Mouse (Mus musculus) neural tube, embryonic 14.5 days (tissue): ENCODE measurements around the gene Gtdc1. TPM values are rescaled to one million over a fixed set of nuclear protein-coding genes. Genes with fewer than 3 reads are reported as not detected.

ENCODE experiments used
- ATAC-seq: fragments of 200-750 bp; cut with Nextera tagmentation; 2 replicates; pipeline ENCODE4 v1.8.0; 2017; ENCODE audit warnings: low read depth, mild to moderate bottlenecking, moderate TSS enrichment, moderate library complexity
- H3K27ac ChIP-seq: fragments of 300-500 bp; sonication (generic); 2 replicates; pipeline ENCODE4 v1.5.1; 2014; ENCODE audit warnings: low read depth, mild to moderate bottlenecking, control low read depth, low read length, moderate library complexity, mixed read lengths
- H3K27me3 ChIP-seq: fragments of 300-500 bp; sonication (generic); 2 replicates; pipeline ENCODE4 v1.6.1; 2014; ENCODE audit warnings: low read length; ENCODE audit not compliant: control insufficient read depth, insufficient read depth
- H3K36me3 ChIP-seq: fragments of 300-500 bp; sonication (generic); 2 replicates; pipeline ENCODE4 v1.6.1; 2014; ENCODE audit warnings: low read length, mixed read lengths; ENCODE audit not compliant: control insufficient read depth, insufficient read depth
- H3K4me1 ChIP-seq: fragments of 300-500 bp; sonication (generic); 2 replicates; pipeline ENCODE4 v1.6.1; 2014; ENCODE audit warnings: low read length; ENCODE audit not compliant: control insufficient read depth, insufficient read depth
- H3K4me2 ChIP-seq: fragments of 300-500 bp; sonication (generic); 2 replicates; pipeline ENCODE4 v1.6.1; 2014; ENCODE audit warnings: mild to moderate bottlenecking, low read depth, low read length, control low read depth
- H3K4me3 ChIP-seq: fragments of 300-500 bp; sonication (generic); 2 replicates; pipeline ENCODE4 v1.5.1; 2014; ENCODE audit warnings: low read depth, low read length, control low read depth, mixed read lengths
- H3K9ac ChIP-seq: fragments of 300-500 bp; sonication (generic); replicated peaks from 2 replicates; pipeline ENCODE4 v1.6.1; 2014; ENCODE audit warnings: low read depth, mild to moderate bottlenecking, control low read depth, low read length, mixed read lengths
- H3K9me3 ChIP-seq: fragments of 300-500 bp; sonication (generic); 2 replicates; pipeline ENCODE4 v1.6.1; 2016; ENCODE audit warnings: low read length; ENCODE audit not compliant: control insufficient read depth
- WGBS: fragments of 180-500 bp; shearing (Covaris S2); extraction: QIAGEN DNeasy Blood & Tissue Kit; methylation state at CpG from one replicate; pipeline ENCODE4 v1.1.7; 2014; 5-methylcytosine and 5-hydroxymethylcytosine counted together
- polyA plus RNA-seq: library from polyadenylated mRNA; unstranded; fragments of >200 nt; fragmentation: Nextera tagmentation; extraction: Ambion mirVana; gene quantifications from 2 replicates; pipeline ENCODE4 v1.2.1, GENCODE M21; 2014

Gene Gtdc1
- polyA plus RNA-seq, 1 experiment from 2014 or later: 28.4 TPM

DNA sequence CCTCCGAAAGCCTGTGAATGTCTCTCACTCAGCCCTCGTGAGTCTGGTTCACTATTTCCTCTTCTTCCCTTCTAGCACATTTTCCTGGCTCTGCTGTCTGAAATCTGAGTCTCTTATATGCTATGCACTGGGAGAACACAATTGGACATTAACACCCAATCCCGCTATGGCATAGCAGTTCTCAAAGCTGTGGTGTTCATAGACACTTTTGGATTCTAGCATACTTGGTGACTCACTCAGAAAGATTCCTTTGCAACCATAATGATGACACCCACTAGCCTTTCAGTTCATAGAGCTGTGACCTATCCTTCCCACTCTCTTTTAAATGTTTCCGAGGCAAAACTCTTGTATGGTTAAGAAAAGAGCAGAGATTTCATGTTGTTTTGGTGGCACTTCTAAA lies 33.7 kb upstream of the Gtdc1 start:
- Histone ChIP-seq H3K4me1 (no peaks in the 10 kb centered on the region), H3K27me3 (no peaks in the 10 kb centered on the region), H3K9me3 (no peaks in the 10 kb centered on the region), H3K36me3 (no peaks in the 10 kb centered on the region), H3K4me3 (no peak overlapping the region), H3K27ac (no peak overlapping the region), H3K9ac (no peak overlapping the region), H3K4me2 (no peak overlapping the region)
- no peak for ATAC-seq
- 89% methylated on average over 4 of the region's 4 CpGs for WGBS

DNA sequence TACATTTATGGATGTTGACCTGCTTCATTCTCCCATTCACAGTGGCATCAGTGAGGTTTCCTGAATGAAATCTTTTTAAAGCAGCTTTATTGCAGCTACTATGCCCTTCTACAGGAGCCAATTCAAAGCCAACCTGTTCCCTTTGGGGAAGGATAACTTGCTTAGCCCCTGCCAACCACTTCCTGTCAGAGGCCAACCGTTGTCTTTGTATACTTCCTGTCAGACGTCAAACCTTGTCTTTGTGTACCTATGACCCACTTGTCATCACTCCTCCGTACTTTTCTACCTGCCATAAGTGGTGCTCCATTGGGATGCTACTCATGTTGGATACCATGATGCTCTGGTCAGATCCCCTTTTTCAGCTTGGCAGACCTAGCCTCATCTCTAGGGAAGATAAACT lies 33.1 kb upstream of the Gtdc1 start:
- no peaks in the 10 kb centered on the region for H3K36me3 ChIP-seq
- H3K9ac ChIP-seq: no peak overlapping the region
- no peak for ATAC-seq
- no peaks in the 10 kb centered on the region for H3K4me1 ChIP-seq
- no peaks in the 10 kb centered on the region for H3K9me3 ChIP-seq
- WGBS: 87% methylated on average over 3 of the region's 3 CpGs
- no peak overlapping the region for H3K4me2 ChIP-seq
- H3K27me3 ChIP-seq: no peaks in the 10 kb centered on the region
- H3K4me3 ChIP-seq: no peak overlapping the region
- H3K27ac ChIP-seq: no peak overlapping the region

DNA sequence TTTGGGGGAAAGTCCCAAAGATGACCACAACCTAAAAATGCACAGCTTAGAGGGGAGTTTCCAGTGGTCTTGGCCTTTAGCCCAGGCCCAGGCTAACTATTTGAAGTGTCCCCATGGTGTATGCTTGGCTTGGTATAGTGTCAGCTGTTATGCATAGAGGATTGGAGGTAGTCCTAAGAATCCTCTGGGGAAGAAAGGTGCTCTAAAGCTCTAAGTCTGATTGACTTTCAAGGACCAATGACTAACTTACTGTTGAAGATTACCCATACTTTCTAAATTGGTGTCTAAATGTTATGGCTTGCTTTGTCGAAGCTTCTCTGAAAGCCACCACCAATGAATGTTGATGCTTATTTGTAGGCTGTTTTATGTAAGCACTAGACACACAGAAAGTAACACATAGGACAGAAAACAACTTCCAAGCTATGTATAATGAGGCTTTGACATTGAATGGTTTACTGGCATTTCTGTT lies 29.9 kb upstream of the Gtdc1 start:
- Histone ChIP-seq H3K9me3 (no peaks in the 10 kb centered on the region), H3K9ac (no peak overlapping the region), H3K4me3 (no peak overlapping the region), H3K27ac (no peak overlapping the region), H3K27me3 (no peaks in the 10 kb centered on the region), H3K36me3 (no peaks in the 10 kb centered on the region), H3K4me1 (no peaks in the 10 kb centered on the region), H3K4me2 (no peak overlapping the region)
- no peak for ATAC-seq
- WGBS: 90% methylated on average over 1 of the region's 1 CpGs

GRCm38 (mm10) chr2:44956232-44956631 lies 28.8 kb upstream of the Gtdc1 start:
- Histone ChIP-seq H3K9me3 (no peaks in the 10 kb centered on the region), H3K27me3 (no peaks in the 10 kb centered on the region), H3K4me3 (no peak overlapping the region), H3K9ac (no peak overlapping the region), H3K4me2 (no peak overlapping the region), H3K36me3 (no peaks in the 10 kb centered on the region), H3K27ac (no peak overlapping the region), H3K4me1 (no peaks in the 10 kb centered on the region)
- 62% methylated on average over 3 of the region's 3 CpGs for WGBS
- no peak for ATAC-seq

DNA sequence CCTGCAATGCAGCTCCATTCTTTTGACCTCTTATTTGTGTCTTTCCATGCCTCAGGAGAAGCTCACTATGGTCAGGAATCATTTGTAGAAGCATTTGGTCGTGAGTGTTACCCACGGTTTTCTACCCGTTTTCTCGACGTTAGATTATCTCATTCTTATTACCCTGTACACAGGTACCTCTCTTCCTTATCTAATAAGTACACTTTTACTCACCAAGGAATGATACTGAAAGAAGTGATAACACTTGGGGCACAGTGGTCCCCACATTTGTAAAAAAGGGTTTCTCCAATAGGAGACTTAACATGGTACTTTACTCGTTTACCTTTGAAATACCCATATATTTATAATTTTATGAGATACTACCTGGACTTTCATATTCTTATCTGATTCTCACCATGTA lies 28.0 kb upstream of the Gtdc1 start:
- WGBS: 88% methylated on average over 6 of the region's 6 CpGs
- H3K4me3 ChIP-seq: no peak overlapping the region
- H3K27ac ChIP-seq: no peak overlapping the region
- no peaks in the 10 kb centered on the region for H3K9me3 ChIP-seq
- no peaks in the 10 kb centered on the region for H3K4me1 ChIP-seq
- H3K9ac ChIP-seq: no peak overlapping the region
- H3K4me2 ChIP-seq: no peak overlapping the region
- no peak for ATAC-seq
- H3K27me3 ChIP-seq: no peaks in the 10 kb centered on the region
- H3K36me3 ChIP-seq: no peaks in the 10 kb centered on the region

DNA sequence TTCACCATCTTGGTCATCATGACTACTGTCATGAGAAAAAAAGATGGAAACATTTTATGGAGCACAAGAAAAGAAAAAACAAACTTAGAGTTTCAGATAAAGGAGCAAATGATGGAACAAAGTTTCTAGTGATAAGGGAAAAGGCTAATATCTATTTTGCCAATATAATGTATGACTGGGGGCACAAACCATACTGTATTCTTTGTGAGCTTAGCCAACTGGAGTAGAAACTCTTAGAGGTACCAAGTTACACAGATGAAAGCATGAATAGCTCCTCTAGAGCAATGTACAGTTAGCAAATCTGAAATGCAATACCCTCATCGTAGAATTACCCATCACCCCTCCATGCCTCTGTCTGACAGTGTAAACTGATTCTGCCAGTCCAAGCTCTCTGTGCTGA lies 26.7 kb upstream of the Gtdc1 start:
- WGBS: 80% methylated on average over 1 of the region's 1 CpGs
- Histone ChIP-seq H3K27me3 (no peaks in the 10 kb centered on the region), H3K36me3 (no peaks in the 10 kb centered on the region), H3K4me1 (no peaks in the 10 kb centered on the region), H3K27ac (no peak overlapping the region), H3K4me2 (no peak overlapping the region), H3K9ac (no peak overlapping the region), H3K9me3 (no peaks in the 10 kb centered on the region), H3K4me3 (no peak overlapping the region)
- no peak for ATAC-seq

- H3K4me2 ChIP-seq: no peak overlapping the region
- no peak for ATAC-seq
- no peaks in the 10 kb centered on the region for H3K36me3 ChIP-seq
- WGBS: 49% methylated on average over 6 of the region's 6 CpGs
- no peak overlapping the region for H3K27ac ChIP-seq
- no peaks in the 10 kb centered on the region for H3K4me1 ChIP-seq
- H3K4me3 ChIP-seq: no peak overlapping the region
- H3K9ac ChIP-seq: no peak overlapping the region
- H3K27me3 ChIP-seq: no peaks in the 10 kb centered on the region
- no peaks in the 10 kb centered on the region for H3K9me3 ChIP-seq
Measured at GRCm38 (mm10) chr2:44952830-44953422, 25.5 kb upstream of the Gtdc1 start.

DNA sequence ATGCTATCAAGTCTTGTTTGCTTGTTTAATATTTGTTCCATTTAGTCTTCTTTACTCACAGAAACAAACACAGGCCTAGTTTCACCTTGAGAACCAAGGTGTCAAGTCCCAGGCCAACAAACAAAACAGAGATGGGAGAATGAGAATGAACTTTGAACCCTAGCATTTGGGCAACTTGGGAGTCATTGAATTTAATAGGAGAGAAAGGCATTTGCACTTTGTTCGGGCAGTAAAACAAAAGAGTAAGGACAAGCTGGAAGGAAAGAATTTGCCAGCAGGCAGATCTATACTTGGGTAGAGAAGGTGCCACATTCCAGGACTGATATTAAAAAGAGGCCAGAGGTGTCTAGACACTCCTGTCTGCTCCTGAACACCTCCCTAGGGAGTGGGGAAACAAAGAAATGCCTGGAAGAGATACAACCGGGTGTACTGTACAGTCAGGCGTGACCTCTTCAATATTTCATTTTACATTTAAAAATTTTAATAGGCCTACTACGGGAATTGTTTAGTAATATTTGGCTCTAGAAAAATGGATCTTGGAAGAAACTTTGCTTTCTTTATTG lies 24.3 kb upstream of the Gtdc1 start:
- WGBS: 66% methylated on average over 4 of the region's 4 CpGs
- Histone ChIP-seq H3K27ac (no peak overlapping the region), H3K36me3 (no peaks in the 10 kb centered on the region), H3K4me2 (no peak overlapping the region), H3K27me3 (no peaks in the 10 kb centered on the region), H3K9me3 (no peaks in the 10 kb centered on the region), H3K9ac (no peak overlapping the region), H3K4me1 (no peaks in the 10 kb centered on the region), H3K4me3 (no peak overlapping the region)
- ATAC-seq: no peak

DNA sequence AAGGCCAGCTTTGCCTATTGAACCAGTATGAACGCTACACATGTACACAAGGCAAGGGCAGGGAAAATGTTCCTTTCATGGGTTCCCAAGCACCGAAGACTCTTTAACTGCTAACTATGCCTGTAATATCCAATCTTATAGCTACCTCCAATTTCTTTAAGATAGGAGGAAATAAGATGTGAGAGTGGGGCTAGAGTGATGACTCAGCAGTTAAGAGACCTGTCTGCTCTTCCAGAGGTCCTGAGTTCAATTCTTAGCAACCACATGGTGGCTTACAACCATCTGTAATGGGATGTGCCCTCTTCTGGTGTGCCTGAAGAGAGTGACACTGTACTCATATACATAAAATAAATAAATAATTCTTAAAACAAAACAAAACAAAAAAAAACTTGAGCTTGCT lies 17.2 kb upstream of the Gtdc1 start:
- Histone ChIP-seq H3K27me3 (no peaks in the 10 kb centered on the region), H3K36me3 (no peaks in the 10 kb centered on the region), H3K4me1 (no peaks in the 10 kb centered on the region), H3K4me2 (no peak overlapping the region), H3K9ac (no peak overlapping the region), H3K4me3 (no peak overlapping the region), H3K27ac (no peak overlapping the region), H3K9me3 (no peaks in the 10 kb centered on the region)
- 96% methylated on average over 2 of the region's 2 CpGs for WGBS
- ATAC-seq: no peak
